Mouse (Mus musculus) hindbrain, postnatal 0 days (tissue): ENCODE measurements around the gene Slc30a3. TPM values are rescaled to one million over a fixed set of nuclear protein-coding genes. Genes with fewer than 3 reads are reported as not detected.

ENCODE experiments used
- ATAC-seq: fragments of 200-750 bp; cut with Nextera tagmentation; 2 replicates; pipeline ENCODE4 v1.8.0; 2017; ENCODE audit warnings: mild to moderate bottlenecking, moderate TSS enrichment, moderate library complexity
- DNase-seq: peaks from one replicate; pipeline ENCODE4 v3.0.0-alpha.2; 2015; ENCODE audit warnings: low spot score
- H3K27ac ChIP-seq: fragments of 300-500 bp; sonication (generic); 2 replicates; pipeline ENCODE4 v1.5.1; 2014; ENCODE audit warnings: mild to moderate bottlenecking
- H3K27me3 ChIP-seq: fragments of 300-500 bp; sonication (generic); 2 replicates; pipeline ENCODE4 v1.6.1; 2014; ENCODE audit warnings: low read length, mixed read lengths; ENCODE audit not compliant: insufficient read depth
- H3K36me3 ChIP-seq: fragments of 300-500 bp; sonication (generic); 2 replicates; pipeline ENCODE4 v1.6.1; 2014; ENCODE audit warnings: low read length, mixed read lengths; ENCODE audit not compliant: insufficient read depth
- H3K4me1 ChIP-seq: fragments of 300-500 bp; sonication (generic); 2 replicates; pipeline ENCODE4 v1.6.1; 2014; ENCODE audit warnings: antibody characterized with exemption, low read length, mixed read lengths; ENCODE audit not compliant: insufficient read depth
- H3K4me2 ChIP-seq: fragments of 300-500 bp; sonication (generic); 2 replicates; pipeline ENCODE4 v1.6.1; 2014; ENCODE audit warnings: low read depth, mild to moderate bottlenecking, low read length, moderate library complexity, mixed read lengths
- H3K4me3 ChIP-seq: fragments of 300-500 bp; sonication (generic); 2 replicates; pipeline ENCODE4 v1.5.1; 2014; ENCODE audit warnings: low read length
- H3K9ac ChIP-seq: fragments of 300-500 bp; sonication (generic); replicated peaks from 2 replicates; pipeline ENCODE4 v1.6.1; 2014; ENCODE audit warnings: mild to moderate bottlenecking, low read length, moderate library complexity, mixed read lengths
- H3K9me3 ChIP-seq: fragments of 300-500 bp; sonication (generic); 2 replicates; pipeline ENCODE4 v1.6.1; 2016; ENCODE audit warnings: low read length, mixed read lengths
- CTCF ChIP-seq: IDR thresholded peaks from 2 replicates; pipeline ENCODE4 v1.5.1; 2016; ENCODE audit warnings: antibody characterized with exemption, control low read depth, low read depth
- WGBS: fragments of 180-500 bp; shearing (Covaris S2); extraction: QIAGEN DNeasy Blood & Tissue Kit; methylation state at CpG from one replicate; pipeline ENCODE4 v1.1.7; 2014; 5-methylcytosine and 5-hydroxymethylcytosine counted together
- polyA plus RNA-seq: library from polyadenylated mRNA; unstranded; fragments of >200 nt; fragmentation: Nextera tagmentation; extraction: Ambion mirVana; gene quantifications from 2 replicates; pipeline ENCODE4 v1.2.1, GENCODE M21; 2015
- total RNA-seq: library from RNA; depleted of rRNA; stranded (reverse); fragments of >200 nt; gene quantifications from 2 replicates; pipeline ENCODE4 v1.2.3, GENCODE M21; 2014

Gene Slc30a3
- total and polyA plus RNA-seq, 2 experiments from 2014 or later: 37.2 to 47.5 TPM

DNA sequence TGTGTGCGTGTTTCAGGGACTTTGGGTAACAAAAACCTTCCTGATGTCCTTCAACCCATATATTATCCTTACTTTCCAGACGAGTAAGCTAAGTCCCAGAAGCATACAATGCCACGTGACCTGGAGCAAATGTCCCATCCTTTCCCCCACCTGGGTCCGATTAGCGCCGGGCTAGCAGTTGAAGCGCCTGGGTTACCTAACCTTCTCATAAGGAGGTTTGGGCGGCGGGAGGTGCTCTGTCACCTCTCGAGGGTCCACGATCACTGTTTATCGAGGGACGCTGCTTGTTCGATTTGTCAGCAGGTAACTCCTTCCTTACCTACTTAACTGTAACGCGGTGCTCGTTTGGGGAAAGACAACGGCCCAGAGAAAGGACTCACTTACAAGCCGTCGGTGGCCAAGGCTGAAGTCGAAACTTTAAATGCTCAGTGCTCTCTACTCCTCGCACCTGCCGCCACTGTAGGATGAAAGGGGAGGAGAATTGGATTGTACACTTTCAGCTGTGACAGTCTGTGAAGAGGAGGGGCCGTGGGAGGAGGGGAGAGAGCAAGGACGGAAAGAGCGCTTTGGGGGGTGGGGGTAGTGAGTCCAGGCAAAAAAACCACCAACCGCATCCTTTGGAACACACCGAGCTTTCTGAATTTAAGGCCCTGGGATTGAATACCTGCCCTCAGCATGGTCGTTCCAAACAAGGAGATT is 13.8 kb downstream of the Slc30a3 start:
- Histone ChIP-seq H3K4me2 (peak overlapping the region; percentile 52), H3K4me1 (peaks cover 5% of the 10 kb centered on the region), H3K27me3 (peaks cover 51% of the 10 kb centered on the region), H3K4me3 (peak overlapping the region; percentile 43), H3K27ac (no peak overlapping the region), H3K36me3 (no peaks in the 10 kb centered on the region), H3K9me3 (no peaks in the 10 kb centered on the region), H3K9ac (no peak overlapping the region)
- DNase-seq (no peak), ATAC-seq (no peak)
- TF ChIP-seq CTCF: no peak
- WGBS: 2% methylated on average over 29 of the region's 29 CpGs

DNA sequence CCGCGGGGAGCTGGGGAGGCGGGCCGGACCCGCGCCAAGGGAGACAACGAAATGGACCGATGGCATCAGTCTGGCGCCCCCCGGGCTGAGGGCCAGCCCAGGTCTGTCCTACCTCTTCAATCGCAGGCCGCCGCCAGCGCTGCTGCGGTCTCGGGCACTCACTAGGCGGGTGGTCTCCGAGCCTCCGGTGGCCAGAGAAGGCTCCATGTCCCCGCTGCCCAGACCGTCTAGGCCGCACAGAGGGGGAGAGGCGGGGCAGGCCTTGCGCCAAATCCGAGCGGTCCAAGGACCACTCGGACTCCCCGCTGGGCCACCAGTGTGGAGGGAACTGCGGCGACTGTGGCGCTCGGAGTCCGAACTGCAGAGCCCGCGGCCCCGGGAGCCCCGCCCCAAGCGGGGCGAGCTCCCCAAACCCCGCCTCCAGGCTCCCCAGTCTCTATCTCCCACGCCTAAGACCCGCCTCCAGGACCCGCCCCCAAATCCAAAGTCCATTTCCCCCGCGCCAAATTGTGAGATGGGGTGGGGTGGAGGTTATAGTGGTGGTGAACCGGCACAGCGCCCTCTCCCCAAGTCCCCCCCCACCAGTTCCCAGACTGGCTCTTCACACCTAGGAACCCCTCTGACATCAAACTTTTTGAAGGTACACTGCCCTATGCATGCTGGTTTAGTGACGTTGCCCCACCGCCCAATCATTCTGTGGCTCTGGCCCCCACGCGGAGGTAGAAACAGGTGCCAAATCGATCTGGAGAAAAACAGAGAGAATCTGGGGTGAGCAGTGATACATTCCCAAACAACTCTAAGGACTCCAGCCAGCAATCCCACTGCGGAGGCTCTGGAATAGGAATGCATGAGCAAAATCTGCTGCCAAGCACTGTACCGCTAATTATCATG is 14.6 kb downstream of the Slc30a3 start:
- ATAC-seq: peak; percentile 52

DNA sequence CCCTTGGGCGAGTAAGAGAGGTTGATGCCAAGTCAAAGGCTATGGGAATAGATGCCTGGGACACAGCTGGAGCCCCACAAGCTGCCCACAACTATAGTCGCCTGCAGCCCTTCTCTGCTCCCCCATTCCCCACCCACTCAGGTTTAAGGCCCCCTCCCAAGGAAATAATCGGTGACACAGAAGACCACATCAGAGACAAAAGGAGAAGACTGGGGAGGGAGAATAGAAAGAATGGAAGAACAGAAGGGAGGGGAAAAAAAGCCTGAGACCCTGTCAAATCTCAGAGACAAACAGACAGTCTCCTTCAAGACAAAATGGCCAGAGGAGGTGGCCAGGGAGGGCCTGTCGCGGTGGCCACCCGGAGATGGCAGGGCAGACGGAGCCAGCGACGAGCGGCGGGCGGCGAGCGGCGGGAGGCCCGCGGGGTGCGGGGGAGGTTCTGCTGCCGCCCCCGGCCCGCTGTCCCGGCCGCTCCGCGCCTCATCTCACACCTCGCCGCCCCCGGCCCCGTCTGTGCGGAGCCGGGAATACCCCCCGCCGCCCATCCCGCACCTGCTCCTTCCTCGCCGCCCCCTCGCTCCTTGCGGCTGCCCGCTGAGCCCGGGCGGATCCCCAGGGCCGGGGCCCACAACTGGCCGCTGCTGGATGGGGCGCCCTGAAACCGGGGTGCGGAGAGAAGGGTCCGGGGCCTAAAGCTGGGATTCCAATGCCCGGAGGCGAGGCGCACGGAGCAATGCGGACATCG is 15.6 kb downstream of the Slc30a3 start:
- DNase-seq (no peak), ATAC-seq (0 out of 2 replicates have a peak, but pooled peaks have one; percentile 14)
- Histone ChIP-seq H3K9ac (peak overlapping the region; percentile 48), H3K4me2 (peak overlapping the region; percentile 52), H3K4me3 (peak overlapping the region; percentile 43), H3K27me3 (peaks cover 51% of the 10 kb centered on the region), H3K9me3 (no peaks in the 10 kb centered on the region), H3K36me3 (no peaks in the 10 kb centered on the region), H3K4me1 (peaks cover 5% of the 10 kb centered on the region), H3K27ac (peak overlapping the region; percentile 49; the same call in 1 of the 2 replicates)
- WGBS: 3% methylated on average over 38 of the region's 53 CpGs
- no peak for TF ChIP-seq CTCF

More for the DNA sequence above, 14.6 kb downstream of the Slc30a3 start:
- Histone ChIP-seq H3K9ac (peak overlapping the region; percentile 48), H3K27ac (no peak overlapping the region; the same call in 1 of the 2 replicates), H3K4me3 (peak overlapping the region; percentile 43), H3K4me2 (peak overlapping the region; percentile 52), H3K4me1 (peaks cover 5% of the 10 kb centered on the region), H3K9me3 (no peaks in the 10 kb centered on the region), H3K36me3 (no peaks in the 10 kb centered on the region), H3K27me3 (peaks cover 51% of the 10 kb centered on the region)
- peak; percentile 68 for DNase-seq
- 2% methylated on average over 41 of the region's 54 CpGs for WGBS
- no peak for TF ChIP-seq CTCF

DNA sequence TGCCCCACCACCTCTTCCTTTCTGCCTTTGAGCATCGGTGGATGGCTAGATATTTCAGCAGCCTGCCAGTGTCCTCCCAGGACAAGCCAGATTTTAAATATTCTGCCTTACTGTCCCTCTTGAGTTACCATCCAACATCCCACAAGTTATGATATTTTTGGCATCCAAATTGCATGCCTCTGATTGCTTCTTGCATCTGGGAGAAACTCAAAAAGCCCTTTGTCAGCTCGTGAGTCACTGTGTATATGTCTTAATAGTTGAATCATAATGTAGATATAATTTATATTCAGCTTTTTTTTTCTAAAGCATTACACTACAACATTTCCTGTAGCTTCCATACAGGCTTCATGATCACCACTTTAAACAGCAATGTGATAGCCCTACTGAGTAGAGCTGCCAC is 20.9 kb downstream of the Slc30a3 start:
- no peak overlapping the region for H3K27ac ChIP-seq
- peaks cover 17% of the 10 kb centered on the region for H3K27me3 ChIP-seq

DNA sequence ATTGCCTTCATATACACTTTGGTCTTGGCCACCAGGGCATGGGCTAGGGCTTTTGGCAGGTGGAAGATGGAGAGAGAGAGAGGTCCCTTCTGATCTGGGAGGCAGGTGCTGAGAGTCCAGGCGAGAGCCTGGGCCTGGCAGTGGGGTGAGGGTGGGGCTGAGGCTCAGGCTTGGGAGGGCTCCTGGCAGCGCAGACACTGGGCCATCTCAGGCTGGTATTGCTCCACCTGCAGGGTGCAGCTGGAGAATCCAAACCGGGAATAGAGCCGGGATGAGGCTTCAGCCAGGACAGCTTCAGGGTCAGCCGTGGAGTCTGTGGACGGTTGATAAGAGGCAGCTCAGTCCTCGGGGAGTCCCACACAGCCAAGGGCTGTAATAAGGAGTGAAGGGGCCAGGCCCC is 21.4 kb downstream of the Slc30a3 start:
- Histone ChIP-seq H3K27me3 (peaks cover 12% of the 10 kb centered on the region), H3K4me3 (no peak overlapping the region), H3K27ac (no peak overlapping the region), H3K9ac (no peak overlapping the region), H3K4me1 (no peaks in the 10 kb centered on the region; the same call in 1 of the 2 replicates), H3K36me3 (no peaks in the 10 kb centered on the region), H3K9me3 (no peaks in the 10 kb centered on the region), H3K4me2 (no peak overlapping the region)
- peak; percentile 26; the same call in 1 of the 2 replicates for TF ChIP-seq CTCF
- WGBS: 18% methylated on average over 7 of the region's 7 CpGs
- ATAC-seq (no peak), DNase-seq (no peak)

More for the DNA sequence above, 20.9 kb downstream of the Slc30a3 start:
- 65% methylated on average over 2 of the region's 2 CpGs for WGBS
- no peaks in the 10 kb centered on the region; the same call in 1 of the 2 replicates for H3K4me1 ChIP-seq
- no peaks in the 10 kb centered on the region for H3K36me3 ChIP-seq
- no peak overlapping the region for H3K4me3 ChIP-seq
- no peaks in the 10 kb centered on the region for H3K9me3 ChIP-seq
- no peak for ATAC-seq
- no peak overlapping the region for H3K9ac ChIP-seq
- DNase-seq: no peak
- TF ChIP-seq CTCF: no peak
- H3K4me2 ChIP-seq: no peak overlapping the region

DNA sequence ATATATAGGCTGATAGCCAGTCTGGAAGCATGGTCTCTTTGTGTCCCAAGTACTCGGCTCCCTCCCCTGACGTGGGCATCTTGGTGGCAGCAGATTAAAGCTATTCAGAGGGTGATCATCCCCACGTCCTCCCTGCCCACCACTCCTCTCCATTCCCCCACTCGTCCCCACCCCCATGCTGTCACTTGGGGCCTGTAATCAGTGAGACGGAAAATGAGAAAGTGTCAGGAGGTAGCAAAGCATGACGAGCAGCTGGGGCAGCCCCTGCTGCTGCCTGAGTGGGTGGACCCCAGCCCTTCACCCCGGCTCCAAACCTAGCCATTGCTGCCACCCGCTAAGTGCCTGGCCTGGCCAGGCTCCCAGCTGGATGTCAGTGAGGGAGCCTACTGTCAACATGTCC is 24.1 kb downstream of the Slc30a3 start:
- H3K9me3 ChIP-seq: no peaks in the 10 kb centered on the region
- no peak overlapping the region for H3K4me3 ChIP-seq
- ATAC-seq (peak; percentile 50), DNase-seq (peak; percentile 32)
- H3K4me2 ChIP-seq: no peak overlapping the region
- TF ChIP-seq CTCF: no peak
- no peak overlapping the region for H3K9ac ChIP-seq
- no peaks in the 10 kb centered on the region for H3K4me1 ChIP-seq
- no peaks in the 10 kb centered on the region for H3K27me3 ChIP-seq
- H3K27ac ChIP-seq: no peak overlapping the region
- 4% methylated on average over 8 of the region's 8 CpGs for WGBS
- H3K36me3 ChIP-seq: peaks cover 2% of the 10 kb centered on the region; the same call in 1 of the 2 replicates
